ENCODE assay signal across 10 mouse cellular contexts in the genomic region with DNA sequence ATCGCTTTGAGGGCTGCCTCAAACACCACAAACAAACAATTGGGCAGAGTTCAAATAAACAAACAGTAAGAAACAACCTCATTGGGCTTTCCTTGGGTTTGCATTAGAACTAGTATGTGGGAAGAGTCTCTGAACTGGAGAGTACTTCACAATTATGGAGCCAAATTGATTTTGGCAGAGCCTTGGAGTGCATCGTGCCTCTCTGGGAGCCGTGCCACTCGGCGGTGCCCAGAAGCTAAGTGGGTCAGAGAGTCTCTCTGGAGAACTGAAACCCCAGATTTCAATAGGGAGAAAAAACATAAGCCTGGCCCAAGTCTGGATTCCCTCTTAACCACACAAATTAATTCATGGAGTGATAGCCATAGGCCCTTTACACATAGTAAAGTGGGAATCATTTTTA.
DNase-seq lines count a peak whose midpoint lies in the region; ATAC-seq lines count a peak whose summit lies in the region.
"Had no signal": no experiment of that assay in that cellular context is flagged by ENCODE, and none has a peak within 500 bp of the region (broad histone marks: within the 10 kb centered on the region; RNA-seq: fewer than 3 reads in every experiment).

No protein-coding gene starts in this region.

- no peaks in the 10 kb centered on the region for H3K27me3 ChIP-seq in forebrain, embryonic 16.5 days (replicated peaks; ENCODE audit: control insufficient read depth, insufficient read depth, low read length)
- no peaks in the 10 kb centered on the region for H3K27me3 ChIP-seq in forebrain, embryonic 13.5 days
- no peaks in the 10 kb centered on the region for H3K27me3 ChIP-seq in neural tube, embryonic 15.5 days (replicated peaks)
- H3K27me3 ChIP-seq: limb, embryonic 13.5 days had no signal

- H3K36me3 ChIP-seq in forebrain, embryonic 16.5 days (ENCODE audit: control insufficient read depth, insufficient read depth): no peaks in the 10 kb centered on the region
- H3K36me3 ChIP-seq in forebrain, embryonic 13.5 days (ENCODE audit: poor library complexity, severe bottlenecking): no peaks in the 10 kb centered on the region
- H3K36me3 ChIP-seq in neural tube, embryonic 15.5 days: no peaks in the 10 kb centered on the region
- H3K36me3 ChIP-seq: limb, embryonic 13.5 days had no signal

- H3K27ac ChIP-seq in forebrain, embryonic 16.5 days (ENCODE audit: low read length): no peak overlapping the region
- no peak overlapping the region for H3K27ac ChIP-seq in forebrain, embryonic 13.5 days
- H3K27ac ChIP-seq in neural tube, embryonic 15.5 days (replicated peaks): no peak overlapping the region
- H3K27ac ChIP-seq: limb, embryonic 13.5 days had no signal

- H3K9ac ChIP-seq in forebrain, embryonic 16.5 days (replicated peaks; ENCODE audit: low read depth, low read length): no peak overlapping the region
- H3K9ac ChIP-seq in forebrain, embryonic 13.5 days: no peak overlapping the region
- no peak overlapping the region for H3K9ac ChIP-seq in neural tube, embryonic 15.5 days (replicated peaks)
- H3K9ac ChIP-seq: limb, embryonic 13.5 days had no signal

- 77% methylated on average over 5 of the region's 5 CpGs for WGBS in forebrain, embryonic 16.5 days
- WGBS in forebrain, embryonic 13.5 days: 93% methylated on average over 5 of the region's 5 CpGs
- WGBS in neural tube, embryonic 15.5 days: 84% methylated on average over 5 of the region's 5 CpGs

- ATAC-seq in forebrain, embryonic 16.5 days: 0 out of 2 replicates have a peak, but pooled peaks have one; percentile 54
- no peak for ATAC-seq in forebrain, embryonic 13.5 days
- ATAC-seq in neural tube, embryonic 15.5 days (ENCODE audit: low FRiP score): no peak
- ATAC-seq: activated CD4-positive, CD25-positive, alpha-beta regulatory T cell, adult 4 months had no signal

- H3K4me2 ChIP-seq in forebrain, embryonic 16.5 days (ENCODE audit: low read length): no peak overlapping the region
- H3K4me2 ChIP-seq in forebrain, embryonic 13.5 days: no peak overlapping the region
- no peak overlapping the region for H3K4me2 ChIP-seq in neural tube, embryonic 15.5 days
- H3K4me2 ChIP-seq: limb, embryonic 13.5 days had no signal

- no peaks in the 10 kb centered on the region for H3K9me3 ChIP-seq in forebrain, embryonic 16.5 days (ENCODE audit: control insufficient read depth, low read length)
- H3K9me3 ChIP-seq in forebrain, embryonic 13.5 days (replicated peaks): no peaks in the 10 kb centered on the region
- no peaks in the 10 kb centered on the region for H3K9me3 ChIP-seq in neural tube, embryonic 15.5 days (replicated peaks)
- H3K9me3 ChIP-seq: limb, embryonic 13.5 days had no signal

- H3K4me1 ChIP-seq in forebrain, embryonic 16.5 days (replicated peaks; ENCODE audit: control insufficient read depth, insufficient read depth, low read length): 0 out of 2 replicates have a peak, but pooled peaks cover 2% of the 10 kb centered on the region
- H3K4me1 ChIP-seq in forebrain, embryonic 13.5 days: no peaks in the 10 kb centered on the region
- H3K4me1 ChIP-seq in neural tube, embryonic 15.5 days: peaks cover 10% of the 10 kb centered on the region; the same call in 1 of the 2 replicates
- H3K4me1 ChIP-seq: limb, embryonic 13.5 days had no signal

- DNase-seq in retina, adult 2 months (ENCODE audit: low read depth, low spot score): peak; percentile 11
- DNase-seq in retina, embryonic 14.5 days (ENCODE audit: low spot score): no peak
- peak; percentile 35 for DNase-seq in gastrocnemius, postnatal 25 days
- DNase-seq in skeletal muscle tissue, adult 2 months (ENCODE audit: low read depth, low spot score): peak; percentile 59
- DNase-seq in kidney, postnatal 14 days: no peak

- H3K4me3 ChIP-seq in forebrain, embryonic 16.5 days (replicated peaks; ENCODE audit: low read length): no peak overlapping the region
- H3K4me3 ChIP-seq in forebrain, embryonic 13.5 days: no peak overlapping the region
- H3K4me3 ChIP-seq in neural tube, embryonic 15.5 days (replicated peaks): no peak overlapping the region
- H3K4me3 ChIP-seq: limb, embryonic 13.5 days had no signal

Comparison
In these comparisons a context has a peak if more than half of its experiments do, and no peak if none do; other contexts are left out.
1. DNase-seq: peak in retina, adult 2 months (single experiment), gastrocnemius, postnatal 25 days (single experiment) and skeletal muscle tissue, adult 2 months (single experiment); none in retina, embryonic 14.5 days (single experiment) and kidney, postnatal 14 days (single experiment).